Comparison of ENCODE assay signal across 15 mouse cellular contexts in the genomic region with DNA sequence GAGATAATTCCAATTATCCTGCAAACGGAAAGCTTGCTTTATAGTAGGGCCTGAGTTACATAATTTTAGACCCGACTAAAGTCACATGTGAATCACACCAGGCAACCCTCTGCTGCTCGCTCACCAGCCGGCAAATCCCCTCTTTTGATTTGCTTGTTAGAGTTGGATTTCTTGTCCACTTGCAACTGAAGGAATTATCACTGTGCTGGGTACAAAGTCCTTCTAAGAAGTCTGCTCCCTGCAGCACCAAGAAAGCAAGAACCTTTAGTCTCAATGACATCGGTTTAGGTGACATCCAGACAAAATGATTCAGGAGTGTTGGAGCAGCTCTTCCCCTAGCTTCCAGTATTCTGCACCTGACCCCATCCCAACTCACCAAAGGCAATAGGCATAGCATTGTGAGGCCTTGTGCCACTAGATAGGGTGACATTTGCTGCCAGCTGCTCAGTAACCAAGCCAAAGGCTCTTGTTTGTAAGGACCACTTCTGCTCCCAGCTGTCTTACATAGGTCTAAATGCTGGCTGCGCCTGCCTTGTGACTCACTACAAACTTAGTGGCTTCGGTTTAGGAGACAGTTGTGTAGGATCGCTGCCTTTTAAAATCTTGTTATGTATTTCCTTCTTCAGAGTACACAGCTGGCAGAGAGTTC.
A peak's percentile ranks its signal among the peaks of the same experiment; 100 is the strongest.
DNase-seq lines count a peak whose midpoint lies in the region; ATAC-seq and TF ChIP-seq lines count a peak whose summit lies in the region.
"Had no signal": no experiment of that assay in that cellular context is flagged by ENCODE, and none has a peak within 500 bp of the region (broad histone marks: within the 10 kb centered on the region; RNA-seq: fewer than 3 reads in every experiment).

No protein-coding gene starts in this region.

- H3K36me3 ChIP-seq in heart, embryonic 12.5 days, result no peaks in the 10 kb centered on the region
- no peaks in the 10 kb centered on the region for H3K36me3 ChIP-seq in limb, embryonic 14.5 days (ENCODE audit: control insufficient read depth, insufficient read depth, low read length)
- no peaks in the 10 kb centered on the region for H3K36me3 ChIP-seq in limb, embryonic 10.5 days
- H3K36me3 ChIP-seq in intestine, embryonic 15.5 days, result no peaks in the 10 kb centered on the region
- no peaks in the 10 kb centered on the region for H3K36me3 ChIP-seq in hindbrain, postnatal 0 days (ENCODE audit: insufficient read depth, low read length)
- H3K36me3 ChIP-seq: hindbrain, embryonic 15.5 days; stomach, embryonic 15.5 days had no signal

- peak; percentile 53 to 63 for DNase-seq in heart, adult 18-20 months
- peak; percentile 71 for DNase-seq in limb, embryonic 14.5 days (ENCODE audit: low spot score)
- no peak for DNase-seq in limb, embryonic 10.5 days (ENCODE audit: low spot score)
- peak; percentile 44 for DNase-seq in yolk sac, embryonic 10.5 days (ENCODE audit: low spot score)
- no peak for DNase-seq in hindbrain, postnatal 0 days (ENCODE audit: low spot score)
- DNase-seq: cerebellum, adult 2 months; cerebellum, postnatal 36 days; kidney, adult 8-10 months; midbrain, embryonic 14.5 days; thymus, adult 2 months had no signal

- TF ChIP-seq POLR2A in limb, embryonic 14.5 days (IDR thresholded peaks at IDR 0.05; ENCODE audit: borderline replicate concordance, extremely low read depth, insufficient read depth, insufficient read length), result no peak

- H3K27me3 ChIP-seq in heart, embryonic 12.5 days (replicated peaks), result peaks cover 8% of the 10 kb centered on the region; the same call in 1 of the 2 replicates
- H3K27me3 ChIP-seq in limb, embryonic 14.5 days (ENCODE audit: control insufficient read depth, insufficient read depth, low read length), result no peaks in the 10 kb centered on the region
- H3K27me3 ChIP-seq in limb, embryonic 10.5 days (ENCODE audit: low read depth, poor library complexity, severe bottlenecking), result no peaks in the 10 kb centered on the region
- H3K27me3 ChIP-seq in intestine, embryonic 15.5 days (replicated peaks), result no peaks in the 10 kb centered on the region
- no peaks in the 10 kb centered on the region for H3K27me3 ChIP-seq in hindbrain, postnatal 0 days (ENCODE audit: insufficient read depth, low read length)
- H3K27me3 ChIP-seq: hindbrain, embryonic 15.5 days; stomach, embryonic 15.5 days had no signal

- 87% methylated on average over 8 of the region's 8 CpGs for WGBS in heart, embryonic 12.5 days
- WGBS in limb, embryonic 14.5 days, result 87% methylated on average over 8 of the region's 8 CpGs
- WGBS in limb, embryonic 10.5 days, result 90% methylated on average over 8 of the region's 8 CpGs
- 76% methylated on average over 8 of the region's 8 CpGs for WGBS in intestine, embryonic 15.5 days
- 92% methylated on average over 8 of the region's 8 CpGs for WGBS in hindbrain, postnatal 0 days

- H3K4me2 ChIP-seq in heart, embryonic 12.5 days, result no peak overlapping the region
- no peak overlapping the region for H3K4me2 ChIP-seq in limb, embryonic 14.5 days (replicated peaks; ENCODE audit: low read depth, low read length, severe bottlenecking)
- no peak overlapping the region for H3K4me2 ChIP-seq in intestine, embryonic 15.5 days (replicated peaks)
- no peak overlapping the region for H3K4me2 ChIP-seq in hindbrain, postnatal 0 days (ENCODE audit: low read depth, low read length)
- H3K4me2 ChIP-seq: hindbrain, embryonic 15.5 days; stomach, embryonic 15.5 days had no signal

- H3K27ac ChIP-seq in heart, embryonic 12.5 days (ENCODE audit: poor library complexity, severe bottlenecking), result no peak overlapping the region
- no peak overlapping the region for H3K27ac ChIP-seq in limb, embryonic 14.5 days (replicated peaks; ENCODE audit: low read depth, low read length)
- no peak overlapping the region for H3K27ac ChIP-seq in limb, embryonic 10.5 days
- H3K27ac ChIP-seq in intestine, embryonic 15.5 days, result 0 out of 2 replicates have a peak overlapping the region, but pooled peaks have one; percentile 5
- H3K27ac ChIP-seq in hindbrain, postnatal 0 days, result no peak overlapping the region
- H3K27ac ChIP-seq: hindbrain, embryonic 15.5 days; liver, embryonic 14.5 days; stomach, embryonic 15.5 days had no signal

- no peak overlapping the region for H3K9ac ChIP-seq in heart, embryonic 12.5 days
- H3K9ac ChIP-seq in limb, embryonic 14.5 days (ENCODE audit: low read depth, low read length, severe bottlenecking), result no peak overlapping the region
- no peak overlapping the region for H3K9ac ChIP-seq in intestine, embryonic 15.5 days
- H3K9ac ChIP-seq in hindbrain, postnatal 0 days (replicated peaks; ENCODE audit: low read length), result no peak overlapping the region
- H3K9ac ChIP-seq: hindbrain, embryonic 15.5 days; liver, embryonic 14.5 days; stomach, embryonic 15.5 days had no signal

- H3K4me1 ChIP-seq in heart, embryonic 12.5 days (replicated peaks), result no peaks in the 10 kb centered on the region; the same call in 1 of the 2 replicates
- no peaks in the 10 kb centered on the region for H3K4me1 ChIP-seq in limb, embryonic 14.5 days (ENCODE audit: control insufficient read depth, insufficient read depth, low read length)
- no peaks in the 10 kb centered on the region for H3K4me1 ChIP-seq in limb, embryonic 10.5 days
- no peaks in the 10 kb centered on the region for H3K4me1 ChIP-seq in intestine, embryonic 15.5 days (replicated peaks)
- H3K4me1 ChIP-seq in hindbrain, postnatal 0 days (ENCODE audit: insufficient read depth, low read length), result no peaks in the 10 kb centered on the region
- H3K4me1 ChIP-seq: hindbrain, embryonic 15.5 days; stomach, embryonic 15.5 days had no signal

- TF ChIP-seq CTCF in hindbrain, postnatal 0 days (IDR thresholded peaks at IDR 0.05; ENCODE audit: low read depth), result no peak

- no peak overlapping the region for H3K4me3 ChIP-seq in heart, embryonic 12.5 days
- H3K4me3 ChIP-seq in limb, embryonic 14.5 days (replicated peaks; ENCODE audit: low read length), result no peak overlapping the region
- H3K4me3 ChIP-seq in limb, embryonic 10.5 days, result no peak overlapping the region
- H3K4me3 ChIP-seq in intestine, embryonic 15.5 days (replicated peaks), result no peak overlapping the region
- no peak overlapping the region for H3K4me3 ChIP-seq in hindbrain, postnatal 0 days (ENCODE audit: low read length)
- H3K4me3 ChIP-seq: hindbrain, embryonic 15.5 days; stomach, embryonic 15.5 days had no signal

- ATAC-seq in heart, embryonic 12.5 days (ENCODE audit: insufficient number of reproducible peaks, low FRiP score), result no peak
- ATAC-seq in limb, embryonic 14.5 days (ENCODE audit: low FRiP score, low read depth), result peak; percentile 78
- ATAC-seq in intestine, embryonic 15.5 days, result peak; percentile 47
- ATAC-seq in hindbrain, postnatal 0 days, result no peak

- H3K9me3 ChIP-seq in heart, embryonic 12.5 days (replicated peaks), result no peaks in the 10 kb centered on the region
- no peaks in the 10 kb centered on the region for H3K9me3 ChIP-seq in limb, embryonic 14.5 days (ENCODE audit: control insufficient read depth, low read length)
- H3K9me3 ChIP-seq in limb, embryonic 10.5 days (replicated peaks), result no peaks in the 10 kb centered on the region
- no peaks in the 10 kb centered on the region for H3K9me3 ChIP-seq in intestine, embryonic 15.5 days
- no peaks in the 10 kb centered on the region for H3K9me3 ChIP-seq in hindbrain, postnatal 0 days (ENCODE audit: low read length)
- H3K9me3 ChIP-seq: hindbrain, embryonic 15.5 days; stomach, embryonic 15.5 days had no signal

Comparison
In these comparisons a context has a peak if more than half of its experiments do, and no peak if none do; other contexts are left out.
1. DNase-seq: peak in heart, adult 18-20 months (2 of 2), limb, embryonic 14.5 days (single experiment) and yolk sac, embryonic 10.5 days (single experiment); none in limb, embryonic 10.5 days (single experiment) and hindbrain, postnatal 0 days (single experiment).
2. ATAC-seq: peak in limb, embryonic 14.5 days (single experiment) and intestine, embryonic 15.5 days (single experiment); none in heart, embryonic 12.5 days (single experiment) and hindbrain, postnatal 0 days (single experiment).